Mouse (Mus musculus): ENCODE measurements around the gene Abcd2.

DNA sequence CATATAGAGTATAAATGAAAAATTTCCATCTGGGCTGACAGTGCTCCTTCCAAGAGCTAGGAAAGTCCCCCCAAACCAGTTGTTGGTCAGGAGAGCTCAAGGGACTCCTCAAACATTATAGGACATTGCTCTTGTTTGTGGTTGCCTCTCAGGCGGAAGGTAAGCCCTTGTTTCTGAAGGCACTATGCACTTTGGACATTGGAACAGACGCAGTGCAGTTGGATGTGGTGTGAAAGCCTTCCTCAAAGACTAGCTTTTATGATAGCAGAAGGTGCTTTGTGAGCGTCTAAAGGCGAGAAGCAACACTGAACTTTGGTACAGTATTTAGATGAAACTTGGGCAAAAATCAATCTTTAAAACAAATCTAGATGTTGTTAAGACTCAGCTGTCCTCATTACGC lies 14.9 kb upstream of the Abcd2 start:
- TF ChIP-seq CTCF (IDR thresholded peaks at IDR 0.05; ENCODE audit: extremely low read depth, insufficient read length, insufficient replicate concordance, low read depth, low read length) = no peak
- no peak for TF ChIP-seq POLR2A (IDR thresholded peaks at IDR 0.05; ENCODE audit: low read depth, low read length)
